Mouse (Mus musculus): ENCODE results near the gene Spata32. TPM values are rescaled to one million over a fixed set of nuclear protein-coding genes. Genes with fewer than 3 reads are reported as not detected.

Gene Spata32
- not detected in 2 replicates for total RNA-seq (2017)

- ATAC-seq (replicated peaks in 1 of 2; ENCODE audit: insufficient read depth in 1 of 2, low FRiP score in 2 of 2, low TSS enrichment in 1 of 2, low read depth in 1 of 2, poor library complexity in 2 of 2, severe bottlenecking in 2 of 2): peak; percentile 77 to 84
These were observed at the start of gene Spata32 for GRCm38 (mm10) chr11:103217790-103218516. TSS of gene Spata32 (minus strand) at chr11:103218432.

GRCm38 (mm10) chr11:103267346-103268219 is 49.4 kb upstream of the Spata32 start, which contains the start of gene Map3k14:
TSS of gene Map3k14 (minus strand) at chr11:103267472.
- peak; percentile 87 to 90 for ATAC-seq (replicated peaks in 1 of 2; ENCODE audit: insufficient read depth in 1 of 2, low FRiP score in 2 of 2, low TSS enrichment in 1 of 2, low read depth in 1 of 2, poor library complexity in 2 of 2, severe bottlenecking in 2 of 2)

GRCm38 (mm10) chr11:103266729-103267345 is 48.6 kb upstream of the Spata32 start:
- ATAC-seq (replicated peaks in 1 of 2; ENCODE audit: insufficient read depth in 1 of 2, low FRiP score in 2 of 2, low TSS enrichment in 1 of 2, low read depth in 1 of 2, poor library complexity in 2 of 2, severe bottlenecking in 2 of 2): peak in 1 of 2 experiments; percentile 7; a peak in 1 of 4 replicates

- no peak for ATAC-seq (replicated peaks in 1 of 2; ENCODE audit: insufficient read depth in 1 of 2, low FRiP score in 2 of 2, low TSS enrichment in 1 of 2, low read depth in 1 of 2, poor library complexity in 2 of 2, severe bottlenecking in 2 of 2)
These were observed 47.6 kb upstream of the Spata32 start for GRCm38 (mm10) chr11:103265856-103266255.

- 0 out of 4 replicates have a peak, but pooled peaks of 1 of the 2 experiments have one; percentile 8 for ATAC-seq (replicated peaks in 1 of 2; ENCODE audit: insufficient read depth in 1 of 2, low FRiP score in 2 of 2, low TSS enrichment in 1 of 2, low read depth in 1 of 2, poor library complexity in 2 of 2, severe bottlenecking in 2 of 2)
These were observed 47.0 kb upstream of the Spata32 start for GRCm38 (mm10) chr11:103265211-103265610.

- no peak for ATAC-seq (replicated peaks in 1 of 2; ENCODE audit: insufficient read depth in 1 of 2, low FRiP score in 2 of 2, low TSS enrichment in 1 of 2, low read depth in 1 of 2, poor library complexity in 2 of 2, severe bottlenecking in 2 of 2)
These were observed 46.3 kb upstream of the Spata32 start for GRCm38 (mm10) chr11:103264427-103265005.

- ATAC-seq (replicated peaks in 1 of 2; ENCODE audit: insufficient read depth in 1 of 2, low FRiP score in 2 of 2, low TSS enrichment in 1 of 2, low read depth in 1 of 2, poor library complexity in 2 of 2, severe bottlenecking in 2 of 2): no peak
These were observed 45.3 kb upstream of the Spata32 start for GRCm38 (mm10) chr11:103263551-103263950.

- 0 out of 4 replicates have a peak, but pooled peaks have one; percentile 17 to 18 for ATAC-seq (replicated peaks in 1 of 2; ENCODE audit: insufficient read depth in 1 of 2, low FRiP score in 2 of 2, low TSS enrichment in 1 of 2, low read depth in 1 of 2, poor library complexity in 2 of 2, severe bottlenecking in 2 of 2)
These were observed 44.4 kb upstream of the Spata32 start for GRCm38 (mm10) chr11:103262412-103263267.

- ATAC-seq (replicated peaks in 1 of 2; ENCODE audit: insufficient read depth in 1 of 2, low FRiP score in 2 of 2, low TSS enrichment in 1 of 2, low read depth in 1 of 2, poor library complexity in 2 of 2, severe bottlenecking in 2 of 2): no peak
These were observed 43.6 kb upstream of the Spata32 start for GRCm38 (mm10) chr11:103261671-103262411.

GRCm38 (mm10) chr11:103260515-103261192 is 42.4 kb upstream of the Spata32 start:
- no peak for ATAC-seq (replicated peaks in 1 of 2; ENCODE audit: insufficient read depth in 1 of 2, low FRiP score in 2 of 2, low TSS enrichment in 1 of 2, low read depth in 1 of 2, poor library complexity in 2 of 2, severe bottlenecking in 2 of 2)

GRCm38 (mm10) chr11:103260034-103260433 is 41.8 kb upstream of the Spata32 start:
- ATAC-seq (replicated peaks in 1 of 2; ENCODE audit: insufficient read depth in 1 of 2, low FRiP score in 2 of 2, low TSS enrichment in 1 of 2, low read depth in 1 of 2, poor library complexity in 2 of 2, severe bottlenecking in 2 of 2): no peak

GRCm38 (mm10) chr11:103257938-103258481 is 39.8 kb upstream of the Spata32 start:
- ATAC-seq (replicated peaks in 1 of 2; ENCODE audit: insufficient read depth in 1 of 2, low FRiP score in 2 of 2, low TSS enrichment in 1 of 2, low read depth in 1 of 2, poor library complexity in 2 of 2, severe bottlenecking in 2 of 2): peak; percentile 51 to 57

- peak; percentile 43 to 44 for ATAC-seq (replicated peaks in 1 of 2; ENCODE audit: insufficient read depth in 1 of 2, low FRiP score in 2 of 2, low TSS enrichment in 1 of 2, low read depth in 1 of 2, poor library complexity in 2 of 2, severe bottlenecking in 2 of 2)
These were observed 35.4 kb upstream of the Spata32 start for GRCm38 (mm10) chr11:103253605-103254004.

- ATAC-seq (replicated peaks in 1 of 2; ENCODE audit: insufficient read depth in 1 of 2, low FRiP score in 2 of 2, low TSS enrichment in 1 of 2, low read depth in 1 of 2, poor library complexity in 2 of 2, severe bottlenecking in 2 of 2): no peak
These were observed 34.1 kb upstream of the Spata32 start for GRCm38 (mm10) chr11:103252380-103252779.

GRCm38 (mm10) chr11:103250324-103250723 is 32.1 kb upstream of the Spata32 start:
- ATAC-seq (replicated peaks in 1 of 2; ENCODE audit: insufficient read depth in 1 of 2, low FRiP score in 2 of 2, low TSS enrichment in 1 of 2, low read depth in 1 of 2, poor library complexity in 2 of 2, severe bottlenecking in 2 of 2): no peak

All from hematopoietic stem cell, adult 5-6 weeks (primary cell).